Mouse (Mus musculus) megakaryocyte, embryonic 14.5 days (primary cell): ENCODE measurements around the gene Stra8.

Experiments
- FLI1 ChIP-seq: IDR thresholded peaks from 2 replicates; pipeline ENCODE4 v1.6.1; 2012; ENCODE audit warnings: low read length, inconsistent platforms, mixed read lengths
- GATA1 ChIP-seq: IDR thresholded peaks from 3 replicates; pipeline ENCODE4 v1.6.1; 2012; ENCODE audit warnings: mixed read lengths, low read length, inconsistent platforms, borderline replicate concordance

DNA sequence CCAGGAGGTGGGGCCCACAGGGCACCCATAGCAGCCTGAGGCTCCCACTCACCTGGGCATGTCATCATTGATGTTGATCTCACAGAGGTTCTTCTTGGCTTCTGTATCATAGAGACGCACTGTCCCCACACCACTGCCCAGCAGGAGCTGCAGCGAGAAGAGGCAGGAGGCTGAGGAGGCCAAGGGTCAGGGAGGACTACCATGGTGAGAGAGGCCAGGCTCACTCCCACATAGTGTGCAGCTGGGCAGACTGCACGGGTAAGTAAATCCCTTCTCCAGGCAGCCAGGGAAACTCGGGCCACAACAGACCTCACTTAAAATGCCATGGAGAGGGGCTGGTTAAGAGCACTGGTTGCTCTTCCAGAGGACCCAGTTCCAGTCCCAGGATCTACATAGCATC, 30.8 kb upstream of the Stra8 start:
- TF ChIP-seq GATA1 (no peak), FLI1 (no peak)
